8 mouse cellular contexts compared by ENCODE assay signal in the genomic region with DNA sequence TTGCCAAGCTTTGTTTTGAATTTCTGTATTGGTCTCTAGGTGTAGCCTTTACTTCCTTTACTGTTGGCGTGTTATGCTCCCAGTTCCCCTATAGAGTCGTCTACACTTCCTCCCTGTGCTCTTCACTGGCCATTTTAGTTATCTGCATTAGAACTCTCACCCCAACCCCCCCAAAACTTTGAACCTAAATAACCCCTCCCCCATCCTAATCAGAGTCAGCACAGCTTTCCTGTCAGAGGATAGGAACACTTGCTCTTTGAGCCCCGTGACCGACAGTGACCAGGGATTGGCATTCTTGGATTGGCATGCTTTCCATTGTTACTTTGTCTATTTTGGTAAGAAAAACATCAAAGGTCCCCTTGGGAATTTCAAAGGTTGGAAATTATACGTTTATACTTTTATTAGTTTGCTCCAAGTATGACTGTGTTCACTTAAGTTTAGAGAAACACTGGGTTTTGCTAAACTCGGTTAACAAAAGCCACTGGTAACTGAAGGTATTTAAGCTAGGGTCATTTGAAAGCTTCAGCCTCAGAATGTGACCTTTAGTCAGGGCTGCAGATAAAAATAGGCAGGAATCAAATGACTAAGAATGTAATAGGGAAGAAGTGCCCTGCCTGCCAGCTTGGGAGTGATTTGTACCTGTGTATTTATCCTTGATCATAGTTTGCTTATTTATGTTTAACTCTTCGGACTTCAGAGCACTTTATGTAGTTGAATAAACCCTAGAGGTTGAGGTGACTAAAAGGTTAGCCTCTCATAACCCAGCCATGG. TPM values are rescaled to one million over a fixed set of nuclear protein-coding genes. Genes with fewer than 3 reads are reported as not detected.
DNase-seq lines count a peak whose midpoint lies in the region; ATAC-seq lines count a peak whose summit lies in the region.

No protein-coding gene starts in this region.

- 44% methylated on average over 7 of the region's 7 CpGs for WGBS in intestine, embryonic 14.5 days
- WGBS in midbrain, embryonic 14.5 days, result 66% methylated on average over 7 of the region's 7 CpGs

- H3K9ac ChIP-seq in intestine, embryonic 14.5 days (ENCODE audit: low read length), result no peak overlapping the region
- H3K9ac ChIP-seq in midbrain, embryonic 14.5 days (replicated peaks; ENCODE audit: low read length), result no peak overlapping the region

- H3K27ac ChIP-seq in brown adipose tissue, adult 24 weeks (replicated peaks; ENCODE audit: low read depth, low read length), result peak overlapping the region; percentile 84
- H3K27ac ChIP-seq in intestine, embryonic 14.5 days (ENCODE audit: low read depth), result no peak overlapping the region
- no peak overlapping the region for H3K27ac ChIP-seq in midbrain, embryonic 14.5 days (replicated peaks; ENCODE audit: low read depth, low read length)

- H3K36me3 ChIP-seq in intestine, embryonic 14.5 days (ENCODE audit: control insufficient read depth, insufficient read depth, low read length), result peaks cover 52% of the 10 kb centered on the region
- H3K36me3 ChIP-seq in midbrain, embryonic 14.5 days (ENCODE audit: control insufficient read depth, insufficient read depth, low read length), result peaks cover 44% of the 10 kb centered on the region

- no peak for ATAC-seq in intestine, embryonic 14.5 days (replicated peaks; ENCODE audit: low FRiP score, low TSS enrichment, low read depth)
- ATAC-seq in midbrain, embryonic 14.5 days (ENCODE audit: low FRiP score, low TSS enrichment), result no peak

- intact Hi-C loops in heart, postnatal 36 days (cut with DNase I), result no loop called here
- intact Hi-C loops in gastrocnemius, postnatal 36 days (cut with DNase I), result no loop called here

- H3K4me3 ChIP-seq in brown adipose tissue, adult 24 weeks (ENCODE audit: insufficient read depth, low read depth, low read length), result peak overlapping the region; percentile 41
- peak overlapping the region; percentile 9; the same call in 1 of the 2 replicates for H3K4me3 ChIP-seq in intestine, embryonic 14.5 days (ENCODE audit: low read depth, low read length)
- no peak overlapping the region for H3K4me3 ChIP-seq in midbrain, embryonic 14.5 days (replicated peaks; ENCODE audit: low read depth, low read length)

- H3K27me3 ChIP-seq in intestine, embryonic 14.5 days (replicated peaks; ENCODE audit: control insufficient read depth, insufficient read depth, low read length), result no peaks in the 10 kb centered on the region
- no peaks in the 10 kb centered on the region for H3K27me3 ChIP-seq in midbrain, embryonic 14.5 days (ENCODE audit: control insufficient read depth, insufficient read depth, low read length)

- H3K9me3 ChIP-seq in intestine, embryonic 14.5 days (ENCODE audit: control insufficient read depth, low read length), result no peaks in the 10 kb centered on the region
- no peaks in the 10 kb centered on the region for H3K9me3 ChIP-seq in midbrain, embryonic 14.5 days (ENCODE audit: control insufficient read depth, low read length)

- peak overlapping the region; percentile 90 for H3K4me2 ChIP-seq in intestine, embryonic 14.5 days (ENCODE audit: low read length)
- H3K4me2 ChIP-seq in midbrain, embryonic 14.5 days (ENCODE audit: low read length), result peak overlapping the region; percentile 98

- peak; percentile 67 to 70 for DNase-seq in heart, adult 18-20 months
- no peak for DNase-seq in heart, postnatal 36 days
- no peak for DNase-seq in intestine, embryonic 14.5 days (ENCODE audit: low spot score)
- DNase-seq in midbrain, embryonic 14.5 days, result no peak
- DNase-seq in thymus, postnatal 25 days, result no peak
- DNase-seq in right cerebral cortex, postnatal 14 days, result no peak
- no peak for DNase-seq in gastrocnemius, postnatal 36 days

- H3K4me1 ChIP-seq in brown adipose tissue, adult 24 weeks (ENCODE audit: control insufficient read depth, insufficient read depth, insufficient read length, low read length), result peaks cover 35% of the 10 kb centered on the region
- H3K4me1 ChIP-seq in intestine, embryonic 14.5 days (replicated peaks; ENCODE audit: control insufficient read depth, insufficient read depth, low read length), result peaks cover 45% of the 10 kb centered on the region
- peaks cover 31% of the 10 kb centered on the region for H3K4me1 ChIP-seq in midbrain, embryonic 14.5 days (ENCODE audit: control insufficient read depth, insufficient read depth, low read length)

RNA-seq across cellular contexts. Expression of gene Mcl1, which starts 3.5 kb away (rescaled TPM):
- 100 to 1,000 TPM; 159 to 167 TPM for total RNA-seq in heart, adult 18-20 months (2021)
- total RNA-seq in heart, postnatal 36 days (2021), result 100 to 1,000 TPM; 151 to 156 TPM
- 56.1 and 61.6 TPM in 2 replicates for polyA plus RNA-seq in brown adipose tissue, adult 24 weeks (2012; ENCODE audit: insufficient read depth, insufficient read length, missing spikeins)
- 49.8 and 57.5 TPM in 2 replicates for polyA plus RNA-seq in intestine, embryonic 14.5 days (2014; fragmentation: Nextera tagmentation; extraction: Ambion mirVana)
- 44.1 and 65.7 TPM in 2 replicates for polyA plus RNA-seq in midbrain, embryonic 14.5 days (2014; fragmentation: Nextera tagmentation; extraction: Ambion mirVana)
- 100 to 1,000 TPM; 109 to 130 TPM for total RNA-seq in gastrocnemius, postnatal 36 days (2021)

RNA-seq across cellular contexts. Expression of gene Adamtsl4, which starts 25.6 kb away (rescaled TPM):
- total RNA-seq in heart, adult 18-20 months (2021), result 10 to 100 TPM; 39.1 to 40.6 TPM
- 10 to 100 TPM; 62.2 to 67.6 TPM for total RNA-seq in heart, postnatal 36 days (2021)
- 2.5 and 6.6 TPM in 2 replicates for polyA plus RNA-seq in brown adipose tissue, adult 24 weeks (2012; ENCODE audit: insufficient read depth, insufficient read length, missing spikeins)
- polyA plus RNA-seq in intestine, embryonic 14.5 days (2014; fragmentation: Nextera tagmentation; extraction: Ambion mirVana), result 1.2 and 2.6 TPM in 2 replicates
- 0.80 and 1.1 TPM in 2 replicates for polyA plus RNA-seq in midbrain, embryonic 14.5 days (2014; fragmentation: Nextera tagmentation; extraction: Ambion mirVana)
- total RNA-seq in gastrocnemius, postnatal 36 days (2021), result 10 to 100 TPM; 25.7 to 41.2 TPM

RNA-seq across cellular contexts. Expression of gene Ensa, which starts 37.3 kb away (rescaled TPM):
- 10 to 100 TPM; 74.3 to 75.2 TPM for total RNA-seq in heart, adult 18-20 months (2021)
- 10 to 100 TPM; 73.0 to 75.0 TPM for total RNA-seq in heart, postnatal 36 days (2021)
- polyA plus RNA-seq in brown adipose tissue, adult 24 weeks (2012; ENCODE audit: insufficient read depth, insufficient read length, missing spikeins), result 38.4 and 51.4 TPM in 2 replicates
- polyA plus RNA-seq in intestine, embryonic 14.5 days (2014; fragmentation: Nextera tagmentation; extraction: Ambion mirVana), result 71.8 and 75.6 TPM in 2 replicates
- polyA plus RNA-seq in midbrain, embryonic 14.5 days (2014; fragmentation: Nextera tagmentation; extraction: Ambion mirVana), result 97.0 and 103 TPM in 2 replicates
- total RNA-seq in gastrocnemius, postnatal 36 days (2021), result 10 to 100 TPM; 85.6 to 96.1 TPM

Comparison
In these comparisons a context has a peak if more than half of its experiments do, and no peak if none do; other contexts are left out.
1. DNase-seq: peak in heart, adult 18-20 months (2 of 2); none in heart, postnatal 36 days (0 of 2), intestine, embryonic 14.5 days (single experiment), midbrain, embryonic 14.5 days (single experiment), thymus, postnatal 25 days (single experiment), right cerebral cortex, postnatal 14 days (single experiment) and gastrocnemius, postnatal 36 days (0 of 2).